Mouse (Mus musculus): Measurements from ENCODE around the gene Tubb5. TPM values are rescaled to one million over a fixed set of nuclear protein-coding genes. Genes with fewer than 3 reads are reported as not detected.

The Tubb5 gene
- polyA plus RNA-seq, 1 experiment = 320 TPM

DNA sequence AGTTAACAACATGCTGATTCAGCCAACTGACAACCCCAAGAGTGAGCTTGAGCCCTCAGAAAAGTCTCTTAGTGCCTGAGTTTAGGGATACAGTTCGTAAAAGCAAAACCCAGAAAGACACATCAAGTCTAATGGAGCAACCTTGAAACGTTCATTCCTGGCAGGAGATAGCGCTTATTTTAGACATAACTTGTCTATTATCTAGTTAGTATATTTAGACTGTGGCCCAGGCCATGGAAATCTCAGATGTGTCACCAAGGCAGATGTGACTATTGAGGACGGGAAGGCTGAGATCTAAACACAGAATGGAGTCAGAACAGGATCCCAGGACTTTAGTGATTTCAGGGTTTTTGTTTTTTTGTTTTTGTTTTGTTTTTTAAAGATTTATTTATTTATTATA lies 53.0 kb downstream of the Tubb5 start:
- no peaks in the 10 kb centered on the region for H3K4me1 ChIP-seq (ENCODE audit: control insufficient read depth, insufficient read depth, low read length)
- WGBS = 89% methylated on average over 4 of the region's 4 CpGs
- TF ChIP-seq POLR2A (IDR thresholded peaks at IDR 0.05; ENCODE audit: borderline replicate concordance, insufficient read depth, low read length) (no peak), CTCF (IDR thresholded peaks at IDR 0.05; ENCODE audit: borderline replicate concordance, insufficient read depth, low read depth, low read length) (no peak)
- no peak overlapping the region for H3K4me3 ChIP-seq (replicated peaks; ENCODE audit: insufficient read depth, low read depth, low read length)
- no peaks in the 10 kb centered on the region for H3K27me3 ChIP-seq (ENCODE audit: control insufficient read depth, insufficient read depth, low read length)
- no peak for DNase-seq
- no peak overlapping the region for H3K27ac ChIP-seq (ENCODE audit: insufficient read depth, low read length)

DNA sequence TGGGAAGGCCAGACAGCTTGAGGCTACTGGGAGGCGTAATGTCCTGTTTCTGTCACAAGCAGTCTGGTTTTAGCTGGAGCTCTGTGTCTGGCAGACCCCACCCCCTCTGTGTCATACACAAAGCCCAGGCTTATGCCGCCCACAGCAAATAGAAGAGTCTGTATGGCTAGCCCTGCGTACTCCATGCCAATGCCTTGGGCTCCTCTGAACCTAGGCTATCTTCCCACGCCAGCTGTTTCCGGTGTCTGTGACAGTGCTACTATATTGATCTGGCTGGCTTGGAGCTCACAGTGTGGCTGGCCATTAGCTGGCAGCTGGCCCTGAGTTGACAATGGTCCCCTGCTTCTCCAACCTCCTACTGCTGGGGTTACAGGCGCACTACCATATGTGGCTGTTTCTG lies 54.2 kb downstream of the Tubb5 start:
- 54% methylated on average over 6 of the region's 6 CpGs for WGBS
- DNase-seq = no peak

More for the DNA sequence above, 54.2 kb downstream of the Tubb5 start:
- TF ChIP-seq CTCF (IDR thresholded peaks at IDR 0.05; ENCODE audit: borderline replicate concordance, insufficient read depth, low read depth, low read length) (no peak), POLR2A (IDR thresholded peaks at IDR 0.05; ENCODE audit: borderline replicate concordance, insufficient read depth, low read length) (no peak)
- Histone ChIP-seq H3K27me3 (ENCODE audit: control insufficient read depth, insufficient read depth, low read length) (no peaks in the 10 kb centered on the region), H3K4me1 (ENCODE audit: control insufficient read depth, insufficient read depth, low read length) (peaks cover 2% of the 10 kb centered on the region; the same call in 1 of the 2 replicates), H3K4me3 (replicated peaks; ENCODE audit: insufficient read depth, low read depth, low read length) (no peak overlapping the region), H3K27ac (ENCODE audit: insufficient read depth, low read length) (no peak overlapping the region)

Other genes starting within 250 kb of the Tubb5 start
- gene Sfta2, start 236.8 kb downstream of the Tubb5 start, polyA plus RNA-seq (2012; rRNA removed) = not detected in 2 replicates
- gene Gm9573, start 211.7 kb downstream of the Tubb5 start, polyA plus RNA-seq (2012; rRNA removed) = not detected in 2 replicates
- gene Mucl3, start 194.6 kb downstream of the Tubb5 start, polyA plus RNA-seq (2012; rRNA removed) = not detected in 2 replicates
- 35.5 and 35.9 TPM in 2 replicates for gene Vars2, start 170.7 kb downstream of the Tubb5 start, polyA plus RNA-seq (2012; rRNA removed)
- gene Gtf2h4, start 164.6 kb downstream of the Tubb5 start, polyA plus RNA-seq (2012; rRNA removed) = 30.7 and 34.8 TPM in 2 replicates
- 76.7 and 76.9 TPM in 2 replicates for gene Ddr1, start 133.7 kb downstream of the Tubb5 start, polyA plus RNA-seq (2012; rRNA removed)
- gene Ier3, start 16.6 kb downstream of the Tubb5 start, polyA plus RNA-seq (2012; rRNA removed) = 22.6 and 25.2 TPM in 2 replicates
- 129 and 140 TPM in 2 replicates for gene Flot1, start 15.1 kb downstream of the Tubb5 start, polyA plus RNA-seq (2012; rRNA removed)
- gene Mdc1, start 3.2 kb upstream of the Tubb5 start, polyA plus RNA-seq (2012; rRNA removed) = 12.1 and 16.1 TPM in 2 replicates
- gene Nrm, start 23.0 kb upstream of the Tubb5 start, polyA plus RNA-seq (2012; rRNA removed) = 8.6 and 12.0 TPM in 2 replicates
- gene Ppp1r18, start 27.3 kb upstream of the Tubb5 start, polyA plus RNA-seq (2012; rRNA removed) = 8.7 and 9.7 TPM in 2 replicates
- 52.2 and 57.4 TPM in 2 replicates for gene Dhx16, start 41.5 kb upstream of the Tubb5 start, polyA plus RNA-seq (2012; rRNA removed)
- 161 and 173 TPM in 2 replicates for gene 2310061I04Rik, start 59.1 kb upstream of the Tubb5 start, polyA plus RNA-seq (2012; rRNA removed)
- gene Atat1, start 71.8 kb upstream of the Tubb5 start, polyA plus RNA-seq (2012; rRNA removed) = 80.2 and 81.5 TPM in 2 replicates
- 62.5 and 65.1 TPM in 2 replicates for gene Mrps18b, start 78.1 kb upstream of the Tubb5 start, polyA plus RNA-seq (2012; rRNA removed)
- 42.3 and 44.9 TPM in 2 replicates for gene Ppp1r10, start 78.1 kb upstream of the Tubb5 start, polyA plus RNA-seq (2012; rRNA removed)
- 85.8 and 99.1 TPM in 2 replicates for gene Abcf1, start 131.5 kb upstream of the Tubb5 start, polyA plus RNA-seq (2012; rRNA removed)
- 92.5 and 103 TPM in 2 replicates for gene Gnl1, start 141.5 kb upstream of the Tubb5 start, polyA plus RNA-seq (2012; rRNA removed)
- 38.8 and 42.6 TPM in 2 replicates for gene Prr3, start 141.9 kb upstream of the Tubb5 start, polyA plus RNA-seq (2012; rRNA removed)
- gene H2-T24, start 182.3 kb upstream of the Tubb5 start, polyA plus RNA-seq (2012; rRNA removed) = 0.95 and 1.1 TPM in 2 replicates
- gene H2-T23, start 194.5 kb upstream of the Tubb5 start, polyA plus RNA-seq (2012; rRNA removed) = 13.0 and 17.3 TPM in 2 replicates
- gene H2-T22, start 204.4 kb upstream of the Tubb5 start, polyA plus RNA-seq (2012; rRNA removed) = 25.5 and 31.0 TPM in 2 replicates
- gene Gm6034, start 204.7 kb upstream of the Tubb5 start, polyA plus RNA-seq (2012; rRNA removed) = not detected in 2 replicates
- 0.08 and 0.15 TPM in 2 replicates for gene Gm11127, start 220.1 kb upstream of the Tubb5 start, polyA plus RNA-seq (2012; rRNA removed)